Mouse (Mus musculus) liver, embryonic 11.5 days (tissue): ENCODE measurements around the gene Gm10354. TPM values are rescaled to one million over a fixed set of nuclear protein-coding genes. Genes with fewer than 3 reads are reported as not detected.
"Not testable (repeated sequence)": the region's sequence is repeated elsewhere in the genome, so short reads cannot be mapped to it uniquely, and the experiment has no call there.

Experiments
- ATAC-seq: fragments of 200-750 bp; cut with Nextera tagmentation; replicated peaks from 2 replicates; pipeline ENCODE4 v1.8.0; 2017; ENCODE audit warnings: moderate number of reproducible peaks, mild to moderate bottlenecking, moderate TSS enrichment, moderate library complexity; ENCODE audit not compliant: low FRiP score
- DNase-seq: peaks from one replicate; pipeline ENCODE4 v3.0.0-alpha.2; 2017; ENCODE audit warnings: low spot score
- H3K27ac ChIP-seq: fragments of 300-500 bp; sonication (generic); 2 replicates; pipeline ENCODE4 v1.5.1; 2014; ENCODE audit warnings: mild to moderate bottlenecking, low read depth, low read length, control low read depth
- H3K27me3 ChIP-seq: fragments of 300-500 bp; sonication (generic); replicated peaks from 2 replicates; pipeline ENCODE4 v1.6.1; 2014; ENCODE audit warnings: low read length, mixed read lengths; ENCODE audit not compliant: control insufficient read depth, insufficient read depth
- H3K36me3 ChIP-seq: fragments of 300-500 bp; sonication (generic); 2 replicates; pipeline ENCODE4 v1.6.1; 2014; ENCODE audit warnings: mild to moderate bottlenecking, low read length, moderate library complexity, mixed read lengths; ENCODE audit not compliant: control insufficient read depth, insufficient read depth
- H3K4me1 ChIP-seq: fragments of 300-500 bp; sonication (generic); replicated peaks from 2 replicates; pipeline ENCODE4 v1.6.1; 2014; ENCODE audit warnings: low read length, mixed read lengths; ENCODE audit not compliant: control insufficient read depth, insufficient read depth
- H3K4me2 ChIP-seq: fragments of 300-500 bp; sonication (generic); 2 replicates; pipeline ENCODE4 v1.6.1; 2014; ENCODE audit warnings: mild to moderate bottlenecking, control low read depth, moderate library complexity
- H3K4me3 ChIP-seq: fragments of 300-500 bp; sonication (generic); 2 replicates; pipeline ENCODE4 v1.5.1; 2014; ENCODE audit warnings: low read depth, low read length, control low read depth
- H3K9ac ChIP-seq: fragments of 300-500 bp; sonication (generic); 2 replicates; pipeline ENCODE4 v1.6.1; 2014; ENCODE audit warnings: low read depth, low read length, control low read depth
- H3K9me3 ChIP-seq: fragments of 300-500 bp; sonication (generic); 2 replicates; pipeline ENCODE4 v1.6.1; 2016; ENCODE audit warnings: low read length, inconsistent platforms, mixed read lengths; ENCODE audit not compliant: control insufficient read depth
- WGBS: fragments of 180-500 bp; shearing (Covaris S2); extraction: QIAGEN DNeasy Blood & Tissue Kit; methylation state at CpG from one replicate; pipeline ENCODE4 v1.1.7; 2014; 5-methylcytosine and 5-hydroxymethylcytosine counted together
- polyA plus RNA-seq: library from polyadenylated mRNA; unstranded; fragments of >200 nt; fragmentation: Nextera tagmentation; extraction: Ambion mirVana; gene quantifications from 2 replicates; pipeline ENCODE4 v1.2.1, GENCODE M21; 2014

The Gm10354 gene
- polyA plus RNA-seq, 1 experiment from 2014 or later: not detected

DNA sequence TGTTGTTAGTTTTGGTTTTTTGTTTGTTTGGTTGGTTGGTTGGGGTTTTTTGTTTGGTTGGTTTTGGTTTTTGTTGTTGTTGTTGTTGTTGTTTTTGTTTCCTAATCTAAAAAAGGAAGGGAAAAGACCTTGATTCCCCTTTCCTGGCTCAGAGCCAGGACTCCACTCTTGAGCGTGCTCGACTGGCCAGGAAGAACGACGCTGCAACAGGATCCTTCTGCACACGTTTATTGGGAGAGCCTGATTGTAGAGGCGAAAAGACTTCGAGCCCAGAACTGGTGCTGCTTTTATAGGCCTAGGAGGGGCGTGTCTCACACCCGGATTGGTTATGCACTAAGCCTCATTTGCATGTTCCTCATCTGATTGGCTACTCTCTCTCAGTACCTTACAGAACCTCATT, 19.3 kb upstream of the Gm10354 start:
- not testable (repeated sequence) for H3K27ac ChIP-seq, H3K36me3 ChIP-seq, H3K4me1 ChIP-seq, H3K9ac ChIP-seq, H3K27me3 ChIP-seq, H3K9me3 ChIP-seq, H3K4me3 ChIP-seq, DNase-seq, H3K4me2 ChIP-seq
- 0 out of 2 replicates have a peak, but pooled peaks have one; percentile 34 for ATAC-seq
- 72% methylated on average over 9 of the region's 9 CpGs for WGBS

DNA sequence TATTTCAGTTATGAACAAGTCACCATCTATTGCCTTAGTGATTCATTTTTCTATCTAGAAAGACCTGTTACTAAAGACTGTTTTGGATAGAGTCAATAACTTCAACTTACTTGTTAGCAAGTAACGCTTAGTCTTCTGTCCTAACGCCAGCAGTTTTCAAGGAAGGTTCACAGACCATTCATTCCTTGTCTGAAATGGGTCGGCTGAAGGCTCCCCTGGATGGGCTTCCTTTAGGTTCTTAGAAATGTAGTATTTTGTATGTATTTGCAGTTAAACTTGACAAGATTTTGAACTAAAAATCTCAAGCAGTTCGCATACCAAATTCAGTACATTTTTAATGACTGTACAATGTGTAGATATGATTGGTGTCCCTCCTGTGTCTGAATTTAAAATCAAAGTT, 18.8 kb upstream of the Gm10354 start:
- not testable (repeated sequence) for H3K4me1 ChIP-seq, H3K36me3 ChIP-seq, DNase-seq, H3K27me3 ChIP-seq, H3K4me2 ChIP-seq, H3K4me3 ChIP-seq, H3K9me3 ChIP-seq, H3K27ac ChIP-seq, H3K9ac ChIP-seq
- ATAC-seq: 0 out of 2 replicates have a peak, but pooled peaks have one; percentile 23
- 81% methylated on average over 4 of the region's 4 CpGs for WGBS

GRCm38 (mm10) chr5:14996670-14997249, 18.0 kb upstream of the Gm10354 start:
- not testable (repeated sequence) for H3K9me3 ChIP-seq, H3K36me3 ChIP-seq, H3K27ac ChIP-seq, H3K4me3 ChIP-seq, DNase-seq, H3K9ac ChIP-seq, H3K4me2 ChIP-seq, H3K4me1 ChIP-seq, ATAC-seq, H3K27me3 ChIP-seq
- WGBS: 72% methylated on average over 6 of the region's 7 CpGs

GRCm38 (mm10) chr5:14994124-14994523, 15.4 kb upstream of the Gm10354 start:
- not testable (repeated sequence) for H3K4me1 ChIP-seq, H3K4me3 ChIP-seq, H3K4me2 ChIP-seq, H3K27me3 ChIP-seq, H3K9me3 ChIP-seq, H3K27ac ChIP-seq, H3K36me3 ChIP-seq, H3K9ac ChIP-seq, DNase-seq
- WGBS: 83% methylated on average over 6 of the region's 6 CpGs
- peak; percentile 83; the same call in 1 of the 2 replicates for ATAC-seq

- not testable (repeated sequence) for H3K4me3 ChIP-seq, H3K4me1 ChIP-seq, DNase-seq, H3K9ac ChIP-seq, H3K4me2 ChIP-seq, H3K27me3 ChIP-seq, H3K9me3 ChIP-seq, H3K27ac ChIP-seq, H3K36me3 ChIP-seq
- WGBS: 76% methylated on average over 7 of the region's 8 CpGs
- peak; percentile 54; the same call in 1 of the 2 replicates for ATAC-seq
Observed at GRCm38 (mm10) chr5:14990375-14991158, 11.8 kb upstream of the Gm10354 start.

GRCm38 (mm10) chr5:14986649-14987387, 8.1 kb upstream of the Gm10354 start:
- not testable (repeated sequence) for H3K9ac ChIP-seq, H3K4me2 ChIP-seq, H3K4me1 ChIP-seq, DNase-seq, H3K9me3 ChIP-seq, H3K4me3 ChIP-seq, H3K27ac ChIP-seq, H3K27me3 ChIP-seq, ATAC-seq, H3K36me3 ChIP-seq
- 36% methylated on average over 5 of the region's 6 CpGs for WGBS

DNA sequence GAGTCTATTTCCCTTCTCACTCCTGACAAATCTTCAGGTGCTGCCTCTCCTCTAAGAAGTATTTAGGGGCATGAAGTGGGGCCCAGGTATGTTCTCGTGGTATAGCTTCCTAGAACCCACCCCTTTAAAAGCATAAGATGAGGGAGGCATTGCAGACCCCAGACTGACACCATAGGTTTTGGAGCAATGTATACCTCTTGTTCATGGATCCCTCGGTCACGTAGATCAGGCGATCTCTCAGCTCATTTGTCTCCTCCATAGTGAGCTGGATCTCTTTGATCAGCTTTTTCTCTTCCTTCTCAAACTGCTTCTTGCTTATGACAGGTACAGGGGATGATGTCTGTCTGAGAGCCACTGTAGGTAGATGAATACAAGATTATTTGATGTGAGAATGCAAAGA, 1.4 kb downstream of the Gm10354 start:
- not testable (repeated sequence) for H3K4me3 ChIP-seq, DNase-seq, H3K9me3 ChIP-seq, H3K9ac ChIP-seq, H3K36me3 ChIP-seq, ATAC-seq, H3K27ac ChIP-seq, H3K4me1 ChIP-seq, H3K4me2 ChIP-seq, H3K27me3 ChIP-seq
- WGBS: 66% methylated on average over 4 of the region's 4 CpGs

DNA sequence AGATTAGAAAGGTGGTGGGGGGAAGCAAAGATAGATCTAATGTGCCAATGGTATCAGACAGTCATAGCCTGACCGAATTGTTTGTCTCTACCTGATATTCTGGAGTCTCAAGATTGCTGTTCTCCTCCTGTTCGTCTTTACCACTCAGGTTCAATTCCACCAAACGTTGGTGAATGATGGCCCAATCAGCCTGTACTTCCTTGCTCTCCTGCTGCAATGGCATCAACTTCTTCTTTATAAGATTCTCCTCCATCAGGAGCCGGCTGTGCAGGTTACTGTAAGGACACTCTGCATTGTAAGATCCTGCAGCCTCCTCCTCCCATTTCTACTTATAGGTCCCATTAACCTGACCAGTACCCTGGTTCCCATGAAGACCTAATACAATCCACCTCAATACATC, 3.4 kb downstream of the Gm10354 start:
- 67% methylated on average over 3 of the region's 4 CpGs for WGBS
- H3K27me3 ChIP-seq, H3K4me2 ChIP-seq, H3K4me1 ChIP-seq, H3K36me3 ChIP-seq, H3K4me3 ChIP-seq, ATAC-seq, H3K27ac ChIP-seq, DNase-seq, H3K9me3 ChIP-seq, H3K9ac ChIP-seq: not testable (repeated sequence)
